Mouse (Mus musculus) embryonic stem cell, embryonic (primary cell): ENCODE results near the gene Kdm2b.

ENCODE experiments used
- CTCF ChIA-PET, 4 experiments: fragments of 300-600 bp in 2 of 4; fragments of 350-600 bp in 2 of 4; sonication (Branson Sonifier 250); formaldehyde crosslinking; loops; one replicate each; lab custom pipeline; 2022; ENCODE audit warnings: inconsistent platforms in 2 of 4; lab: Charles Lee
- POLR2A ChIA-PET, 4 experiments: fragments of 300-600 bp in 2 of 4; fragments of 350-600 bp in 2 of 4; sonication (Branson Sonifier 250); formaldehyde crosslinking; loops; one replicate each; lab custom pipeline; 2022; ENCODE audit warnings: antibody characterized with exemption in 4 of 4, inconsistent platforms in 1 of 4; lab: Charles Lee

Gene Kdm2b

GRCm38 (mm10) chr5:122930991-122931390 lies 58.6 kb downstream of the Kdm2b start:
- CTCF ChIA-PET: interaction anchor here in 1 of 4 experiments (1.0 to 1.1 kb wide), 2 partner anchors 9 to 129 kb away, joined by 3 to 4 read pairs; no protein-coding TSS in a partner anchor
- POLR2A ChIA-PET: interaction anchor here in 2 of 4 experiments (1.3 to 3.3 kb wide), 7 partner anchors 9 to 217 kb away, joined by 3 to 12 read pairs (median 4); no protein-coding TSS in a partner anchor

GRCm38 (mm10) chr5:122928293-122928692 lies 61.3 kb downstream of the Kdm2b start:
- ChIA-PET CTCF (interaction anchor here (0.6 to 3.5 kb wide), 13 partner anchors 7 to 803 kb away, joined by 3 to 17 read pairs (median 4); no protein-coding TSS in a partner anchor), POLR2A (interaction anchor here in 3 of 4 experiments (0.6 to 6.7 kb wide), 12 partner anchors 8 to 145 kb away, joined by 3 to 28 read pairs (median 5); no protein-coding TSS in a partner anchor)

- ChIA-PET CTCF (interaction anchor here in 3 of 4 experiments (0.5 to 3.5 kb wide), 11 partner anchors 8 to 132 kb away, joined by 3 to 17 read pairs (median 4); no protein-coding TSS in a partner anchor), POLR2A (interaction anchor here in 3 of 4 experiments (0.9 to 6.7 kb wide), 15 partner anchors 8 to 111 kb away, joined by 3 to 28 read pairs (median 5); partner anchors contain the start of gene Kdm2b (in 1 of the 3))
Measured at GRCm38 (mm10) chr5:122927703-122928102, 61.9 kb downstream of the Kdm2b start.

DNA sequence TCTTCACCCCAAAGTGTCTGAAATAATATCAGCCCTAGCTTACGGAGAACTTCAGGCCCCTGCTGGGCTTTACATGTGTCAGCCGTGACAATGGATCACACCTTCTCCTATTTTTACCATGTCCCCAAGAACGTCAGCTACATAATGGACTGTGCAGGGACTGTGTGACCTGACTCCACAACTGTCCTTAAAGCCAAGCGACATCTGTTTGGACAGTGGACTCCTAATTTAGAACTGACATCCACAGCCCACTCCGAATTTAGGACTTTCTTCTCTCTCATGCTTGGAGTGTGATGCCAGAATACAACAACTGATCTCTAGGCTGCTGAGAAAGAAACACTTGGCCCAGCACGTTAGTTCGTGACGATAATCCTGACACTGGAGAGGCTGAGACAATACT lies 62.5 kb downstream of the Kdm2b start:
- CTCF ChIA-PET: interaction anchor here in 3 of 4 experiments (0.5 to 3.5 kb wide), 20 partner anchors 9 to 847 kb away, joined by 3 to 17 read pairs (median 4); partner anchors contain the start of genes Anapc5 (in 1 of the 3) and Orai1 (in 1 of the 3)
- POLR2A ChIA-PET: interaction anchor here in 3 of 4 experiments (0.9 to 6.7 kb wide), 16 partner anchors 8 to 117 kb away, joined by 3 to 28 read pairs (median 5); partner anchors contain the start of gene Kdm2b (in 1 of the 3)

GRCm38 (mm10) chr5:122926341-122926740 lies 63.3 kb downstream of the Kdm2b start:
- POLR2A ChIA-PET: interaction anchor here in 3 of 4 experiments (0.6 to 6.7 kb wide), 13 partner anchors 9 to 433 kb away, joined by 3 to 28 read pairs (median 9); no protein-coding TSS in a partner anchor
- CTCF ChIA-PET: interaction anchor here (0.6 to 3.5 kb wide), 24 partner anchors 8 to 138 kb away, joined by 3 to 17 read pairs (median 4); partner anchors contain the start of genes Anapc5 (in 1 of the 4) and Orai1 (in 1 of the 4)

DNA sequence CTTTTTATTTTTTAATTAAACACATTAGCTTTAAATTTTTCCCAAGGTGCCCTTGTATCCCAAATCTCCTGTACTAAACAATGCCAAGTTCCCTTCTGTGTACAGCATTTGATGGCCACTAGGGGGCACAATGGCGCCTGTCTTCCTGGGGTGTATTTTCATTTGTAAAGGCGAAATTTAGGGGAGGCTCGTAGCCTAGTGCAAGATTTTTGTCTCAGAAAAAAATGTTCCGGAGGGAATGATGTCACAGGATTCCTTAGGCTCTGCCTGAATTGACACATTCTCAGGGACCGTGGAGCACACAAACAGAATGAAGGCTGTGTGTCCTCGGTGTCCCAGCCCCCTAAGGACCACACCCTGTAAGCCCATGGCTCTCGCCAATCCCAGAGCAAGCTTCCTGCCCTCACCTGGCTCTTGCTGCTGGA lies 64.1 kb downstream of the Kdm2b start:
- POLR2A ChIA-PET: interaction anchor here in 3 of 4 experiments (0.6 to 6.7 kb wide), 19 partner anchors 9 to 432 kb away, joined by 3 to 28 read pairs (median 4); partner anchors contain the start of gene Orai1 (in 1 of the 3)
- CTCF ChIA-PET: interaction anchor here (0.5 to 3.5 kb wide), 48 partner anchors 8 to 1334 kb away, joined by 3 to 17 read pairs (median 4); partner anchors contain the start of gene Orai1 (in 1 of the 4)

DNA sequence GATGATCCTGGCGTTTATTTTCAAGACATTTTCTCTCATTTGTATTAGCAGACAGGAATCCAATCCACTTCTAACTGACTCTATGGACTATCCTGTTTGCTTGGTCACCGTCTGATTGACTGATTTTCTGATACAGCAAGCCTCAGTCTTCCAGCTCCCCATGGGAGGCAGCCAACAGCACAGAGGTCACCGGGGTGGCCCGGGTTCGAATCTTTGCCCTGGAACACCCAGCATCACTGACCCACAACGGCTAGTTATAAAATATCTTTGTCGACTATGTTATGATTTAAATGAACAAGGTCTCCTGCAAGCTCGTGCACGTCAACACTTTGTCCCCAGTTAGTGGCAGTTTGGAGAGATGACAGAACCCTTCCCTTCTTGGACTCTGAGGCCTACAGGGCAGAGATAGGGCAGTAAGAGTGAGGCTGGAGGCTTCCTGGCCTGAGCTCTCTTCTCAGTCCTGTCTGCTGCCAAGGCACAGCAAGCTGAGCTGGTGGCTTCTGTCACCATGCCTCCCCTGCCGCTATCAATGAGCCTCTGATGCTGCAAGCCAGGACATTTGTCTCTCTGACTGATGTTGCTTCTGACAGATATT lies 65.7 kb downstream of the Kdm2b start:
- POLR2A ChIA-PET: interaction anchor here in 2 of 4 experiments (0.8 to 6.7 kb wide), 17 partner anchors 8 to 218 kb away, joined by 3 to 33 read pairs (median 6); partner anchors contain the start of gene Orai1 (in 1 of the 2)
- CTCF ChIA-PET: interaction anchor here in 3 of 4 experiments (0.7 to 3.3 kb wide), 7 partner anchors 11 to 136 kb away, joined by 3 to 14 read pairs (median 8); no protein-coding TSS in a partner anchor

DNA sequence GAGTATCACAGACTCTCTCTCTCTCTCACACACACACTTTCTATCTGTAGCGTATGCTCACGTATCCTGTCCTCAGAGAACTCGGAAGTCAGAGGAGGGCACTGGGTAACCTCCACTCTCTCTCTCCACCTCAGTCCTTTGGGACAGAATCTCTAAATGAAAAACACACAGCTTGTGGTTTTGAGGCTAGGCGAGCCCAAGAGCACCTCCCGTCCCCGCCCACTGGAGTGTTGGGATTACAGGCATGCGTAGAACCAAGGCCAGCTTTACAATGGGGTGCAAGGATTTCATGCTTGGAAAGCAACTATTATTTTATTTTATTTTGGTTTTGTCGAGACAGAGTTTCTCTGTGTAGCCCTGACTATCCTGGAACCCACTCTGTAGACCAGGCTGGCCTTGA lies 67.7 kb downstream of the Kdm2b start:
- CTCF ChIA-PET: interaction anchor here (0.7 to 1.8 kb wide), 10 partner anchors 9 to 245 kb away, joined by 3 to 7 read pairs (median 4); partner anchors contain the start of gene Orai1 (in 1 of the 4)
- POLR2A ChIA-PET: interaction anchor here in 3 of 4 experiments (0.5 to 8.4 kb wide), 27 partner anchors 9 to 763 kb away, joined by 3 to 76 read pairs (median 6); partner anchors contain the start of genes Orai1 (in 2 of the 3), Anapc5 (in 1 of the 3) and Tctn1 (in 1 of the 3)

DNA sequence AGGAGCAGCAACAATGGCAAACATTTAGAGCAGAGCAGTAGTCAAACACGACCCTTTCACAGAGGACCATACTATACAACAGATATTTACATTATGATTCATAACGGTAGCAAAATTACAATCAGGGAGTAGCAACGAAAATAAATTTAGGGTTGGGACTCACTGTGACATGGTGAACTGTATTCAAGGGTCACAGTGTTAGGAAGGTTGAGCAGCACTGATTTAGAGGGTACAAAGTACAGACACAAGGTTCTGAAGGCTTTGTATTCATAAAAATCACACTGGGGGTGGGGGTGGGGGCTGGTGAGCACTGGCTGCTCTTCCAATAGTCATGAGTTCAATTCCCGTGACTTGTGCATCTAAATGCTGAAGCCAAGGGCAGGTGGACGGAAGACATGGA lies 69.1 kb downstream of the Kdm2b start:
- ChIA-PET CTCF (interaction anchor here in 2 of 4 experiments (0.6 to 1.3 kb wide), 2 partner anchors 14 to 125 kb away, joined by 4 to 5 read pairs; no protein-coding TSS in a partner anchor), POLR2A (interaction anchor here (0.6 to 8.4 kb wide), 27 partner anchors 8 to 1084 kb away, joined by 3 to 76 read pairs (median 4); partner anchors contain the start of genes Orai1 (in 2 of the 4) and Anapc5 (in 1 of the 4))

- ChIA-PET CTCF (interaction anchor here (0.6 to 2.7 kb wide), 15 partner anchors 8 to 1952 kb away, joined by 3 to 11 read pairs (median 3); no protein-coding TSS in a partner anchor), POLR2A (interaction anchor here (0.6 to 8.4 kb wide), 24 partner anchors 10 to 332 kb away, joined by 3 to 76 read pairs (median 4); partner anchors contain the start of gene Anapc5 (in 1 of the 4))
Measured at GRCm38 (mm10) chr5:122917982-122918711, 71.5 kb downstream of the Kdm2b start.

- ChIA-PET POLR2A (interaction anchor here (0.6 to 8.4 kb wide), 20 partner anchors 9 to 209 kb away, joined by 3 to 76 read pairs (median 3); partner anchors contain the start of genes Anapc5 (in 1 of the 4), Orai1 (in 1 of the 4) and P2rx4 (in 1 of the 4)), CTCF (interaction anchor here (0.6 to 2.7 kb wide), 13 partner anchors 9 to 1111 kb away, joined by 3 to 11 read pairs (median 5); partner anchors contain the start of genes Orai1 (in 1 of the 4) and Rhof (in 1 of the 4))
Measured at GRCm38 (mm10) chr5:122916147-122916546, 73.5 kb downstream of the Kdm2b start.

- ChIA-PET POLR2A (interaction anchor here (0.5 to 3.2 kb wide), 22 partner anchors 8 to 226 kb away, joined by 3 to 33 read pairs (median 4); partner anchors contain the start of genes Orai1 (in 1 of the 4) and Rnf34 (in 1 of the 4)), CTCF (interaction anchor here (0.6 to 1.8 kb wide), 28 partner anchors 9 to 321 kb away, joined by 3 to 9 read pairs (median 3); partner anchors contain the start of gene Orai1 (in 1 of the 4))
Measured at GRCm38 (mm10) chr5:122912863-122913262, 76.8 kb downstream of the Kdm2b start.

- ChIA-PET POLR2A (interaction anchor here in 1 of 4 experiments (0.6 to 7.1 kb wide), 4 partner anchors 8 to 93 kb away, joined by 3 to 76 read pairs (median 4); no protein-coding TSS in a partner anchor), CTCF (interaction anchor here in 2 of 4 experiments (0.5 to 0.6 kb wide), 2 partner anchors 177 to 516 kb away, joined by 3 to 7 read pairs; no protein-coding TSS in a partner anchor)
Measured at GRCm38 (mm10) chr5:122909481-122909880, 80.1 kb downstream of the Kdm2b start.

DNA sequence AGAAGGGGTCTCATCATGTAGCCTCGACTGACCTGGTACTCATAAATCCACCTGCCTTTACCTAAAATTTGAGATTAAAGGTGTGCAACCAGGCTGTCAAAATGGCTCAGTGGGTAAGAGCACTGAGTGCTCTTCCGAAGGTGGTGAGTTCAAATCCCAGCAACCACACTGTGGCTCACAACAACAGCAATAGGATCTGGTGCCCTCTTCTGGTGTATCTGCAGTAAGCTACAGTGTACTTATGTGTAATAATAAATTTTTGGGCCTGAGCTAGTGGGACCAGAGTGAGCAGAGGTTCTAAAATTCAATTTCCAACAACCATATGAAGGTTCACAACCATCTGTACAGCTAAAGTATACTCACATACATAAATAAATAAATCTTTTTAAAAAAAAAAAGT lies 81.6 kb downstream of the Kdm2b start:
- CTCF ChIA-PET: interaction anchor here in 3 of 4 experiments (0.5 to 1.6 kb wide), 13 partner anchors 9 to 149 kb away, joined by 3 to 5 read pairs (median 3); partner anchors contain the start of genes Kdm2b (in 1 of the 3) and Orai1 (in 1 of the 3)
- POLR2A ChIA-PET: interaction anchor here in 2 of 4 experiments (0.7 to 7.1 kb wide), 9 partner anchors 8 to 87 kb away, joined by 3 to 76 read pairs (median 3); partner anchors contain the start of gene Anapc5 (in 1 of the 2)

DNA sequence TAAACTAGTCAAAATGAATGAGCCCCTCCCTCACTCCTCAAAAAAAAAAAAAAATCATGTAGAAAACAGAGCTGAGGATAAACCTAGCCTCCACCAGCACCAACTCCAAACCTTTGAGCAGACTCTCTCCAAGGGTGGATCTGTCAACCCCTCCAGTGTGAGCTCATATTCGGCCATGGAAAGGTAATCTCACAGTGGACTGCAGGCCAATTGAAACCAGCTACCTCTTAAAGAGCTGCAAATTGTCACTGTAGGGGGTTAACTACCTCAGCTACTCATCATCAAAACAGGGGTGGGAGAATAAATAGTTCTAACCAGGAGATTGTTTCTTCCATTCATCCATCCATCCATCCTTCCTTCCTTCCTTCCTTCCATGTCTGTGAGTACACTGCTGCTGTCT lies 82.4 kb downstream of the Kdm2b start:
- ChIA-PET POLR2A (interaction anchor here in 3 of 4 experiments (0.5 to 7.1 kb wide), 16 partner anchors 10 to 824 kb away, joined by 3 to 76 read pairs (median 4); partner anchors contain the start of gene Anapc5 (in 1 of the 3)), CTCF (interaction anchor here in 3 of 4 experiments (0.5 to 1.6 kb wide), 12 partner anchors 10 to 294 kb away, joined by 3 to 10 read pairs (median 4); partner anchors contain the start of gene Orai1 (in 1 of the 3))

DNA sequence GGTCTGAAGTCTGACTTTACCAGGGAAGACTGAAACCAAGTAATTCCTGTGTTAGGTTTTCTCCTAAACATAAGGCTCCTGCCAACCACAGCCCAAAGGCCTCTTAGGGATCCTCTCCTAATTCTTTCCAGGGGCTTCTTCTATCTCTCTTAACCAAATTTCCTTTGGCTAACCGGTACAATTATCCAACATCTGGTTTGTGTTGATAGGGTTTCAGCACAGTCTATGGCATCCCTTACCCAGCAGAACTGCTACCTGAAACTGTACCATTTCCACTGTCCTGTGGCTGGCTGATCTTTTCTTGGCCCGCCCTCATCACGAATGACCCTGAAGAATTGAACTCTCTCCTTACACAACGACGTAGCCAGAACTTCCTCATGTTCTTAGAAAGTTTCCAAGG lies 86.5 kb downstream of the Kdm2b start:
- ChIA-PET POLR2A (interaction anchor here in 2 of 4 experiments (0.7 to 7.1 kb wide), 3 partner anchors 16 to 51 kb away, joined by 3 to 76 read pairs (median 10); no protein-coding TSS in a partner anchor), CTCF (interaction anchor here in 1 of 4 experiments (1.1 kb wide), 1 partner anchor 9 kb away, joined by 3 read pairs; no protein-coding TSS in a partner anchor)
